In genomic region chr5:42272001-42272400, GRCm38 (mm10) we compare ENCODE assay signal across 15 mouse cellular contexts.
DNase-seq lines count a peak whose midpoint lies in the region; ATAC-seq and TF ChIP-seq lines count a peak whose summit lies in the region.
"Had no signal": no experiment of that assay in that cellular context is flagged by ENCODE, and none has a peak within 500 bp of the region (broad histone marks: within the 10 kb centered on the region; RNA-seq: fewer than 3 reads in every experiment).

No protein-coding gene starts in this region.

- 79% methylated on average over 4 of the region's 4 CpGs for WGBS in lung, adult 2 months

- no peak for ATAC-seq in megakaryocyte-erythroid progenitor cell, adult 5-6 weeks (replicated peaks; ENCODE audit: low FRiP score, low TSS enrichment, poor library complexity, severe bottlenecking)
- ATAC-seq: inflammation-experienced regulatory T-cells, adult 6 months had no signal

- DNase-seq in cerebellum, adult 11-12 months, result peak; percentile 8
- DNase-seq in cerebellum, adult 11 months, result no peak
- peak; percentile 94 for DNase-seq in brain, adult 2 months (ENCODE audit: low read depth, low spot score)
- DNase-seq in cerebellum, postnatal 36 days, result peak; percentile 18 to 26
- DNase-seq in left cerebral cortex, adult 9 months (ENCODE audit: low spot score in 2 of 2), result peak; percentile 84 to 88
- no peak for DNase-seq in lung, adult 2 months
- DNase-seq in heart, adult 11 months, result no peak
- DNase-seq: adrenal gland, postnatal 14 days; heart, postnatal 14 days; kidney, postnatal 10 days; lung, embryonic 14.5 days had no signal

- no peaks in the 10 kb centered on the region for H3K4me1 ChIP-seq in lung, adult 2 months (ENCODE audit: control insufficient read depth, insufficient read depth, low read length)
- H3K4me1 ChIP-seq: embryonic facial prominence, embryonic 15.5 days; limb, embryonic 13.5 days had no signal

- TF ChIP-seq POLR2A in lung, adult 2 months (IDR thresholded peaks at IDR 0.05; ENCODE audit: borderline replicate concordance, extremely low read depth, low read depth, low read length), result no peak

- H3K4me3 ChIP-seq in lung, adult 2 months (replicated peaks; ENCODE audit: extremely low read depth, low read depth, low read length), result no peak overlapping the region
- H3K4me3 ChIP-seq: embryonic facial prominence, embryonic 15.5 days; limb, embryonic 13.5 days had no signal

- no peak for TF ChIP-seq CTCF in lung, adult 2 months (IDR thresholded peaks at IDR 0.05; ENCODE audit: insufficient read depth, low read length)

Comparison
In these comparisons a context has a peak if more than half of its experiments do, and no peak if none do; other contexts are left out.
1. DNase-seq: peak in cerebellum, adult 11-12 months (single experiment), brain, adult 2 months (single experiment), cerebellum, postnatal 36 days (2 of 2) and left cerebral cortex, adult 9 months (2 of 2); none in cerebellum, adult 11 months (single experiment), lung, adult 2 months (single experiment) and heart, adult 11 months (single experiment).